Mouse (Mus musculus): ENCODE data around the gene Olfr609. TPM values are rescaled to one million over a fixed set of nuclear protein-coding genes. Genes with fewer than 3 reads are reported as not detected.
"Not testable (repeated sequence)": the region's sequence is repeated elsewhere in the genome, so short reads cannot be mapped to it uniquely, and the experiment has no call there.

The Olfr609 gene
- total and polyA plus RNA-seq, 3 experiments = not detected

DNA sequence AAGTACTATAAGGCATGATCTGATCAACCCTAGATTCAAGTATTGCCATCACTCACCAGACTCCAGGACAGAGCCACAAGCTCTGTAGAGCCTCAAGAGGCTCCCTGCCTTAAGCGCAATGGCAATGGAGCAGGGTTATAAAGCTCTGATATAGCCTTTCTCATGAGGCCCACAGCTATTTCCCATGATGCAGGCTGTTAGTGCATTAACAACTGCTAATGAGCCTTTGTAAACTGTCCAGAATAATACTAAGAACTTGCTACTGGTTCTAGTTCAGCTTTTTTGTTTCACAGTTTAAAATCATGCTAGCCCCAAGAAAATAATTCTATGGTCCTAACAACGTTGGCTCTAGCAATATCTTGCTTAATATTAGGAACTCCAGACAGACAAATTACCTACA is 14.2 kb upstream of the Olfr609 start, which contains the start of gene Olfr610:
Gene Olfr610, minus strand, starts transcription at position 101 of the 400 bp plus-strand sequence.
- Histone ChIP-seq H3K79me2 (ENCODE audit: control insufficient read depth, insufficient read depth, low read length, poor library complexity) (no peaks in the 10 kb centered on the region), H3K4me1 (ENCODE audit: control insufficient read depth in 1 of 2, insufficient read depth in 2 of 2, low read length in 2 of 2) (no peaks in the 10 kb centered on the region), H3K4me3 (ENCODE audit: control insufficient read depth in 1 of 2, insufficient read depth in 1 of 2, low read depth in 2 of 2, low read length in 2 of 2) (no peak within 1 kb of the TSS), H3K9ac (ENCODE audit: control insufficient read depth, low read depth, low read length, poor library complexity, severe bottlenecking) (no peak within 1 kb of the TSS), H3K9me3 (replicated peaks; ENCODE audit: insufficient read depth, low read length) (no peaks in the 10 kb centered on the region), H3K27me3 (ENCODE audit: control insufficient read depth in 1 of 2, insufficient read depth in 2 of 2, low read length in 2 of 2) (no peaks in the 10 kb centered on the region), H3K36me3 (ENCODE audit: control insufficient read depth in 1 of 2, insufficient read depth in 2 of 2, low read length in 2 of 2) (no peaks in the 10 kb centered on the region), H3K27ac (ENCODE audit: control insufficient read depth, low read depth, low read length) (no peak within 1 kb of the TSS)
- no peak for DNase-seq (ENCODE audit: low read depth, low spot score)
- no peak for TF ChIP-seq USF2 (IDR thresholded peaks at IDR 0.05; ENCODE audit: borderline replicate concordance in 1 of 2, insufficient read depth in 1 of 2, low read depth in 1 of 2, low read length in 2 of 2)
- no peak for TF ChIP-seq GABPA (IDR thresholded peaks at IDR 0.05; ENCODE audit: low read depth, low read length)
- TF ChIP-seq CHD1 (IDR thresholded peaks at IDR 0.05; ENCODE audit: low read depth, low read length) = no peak

DNA sequence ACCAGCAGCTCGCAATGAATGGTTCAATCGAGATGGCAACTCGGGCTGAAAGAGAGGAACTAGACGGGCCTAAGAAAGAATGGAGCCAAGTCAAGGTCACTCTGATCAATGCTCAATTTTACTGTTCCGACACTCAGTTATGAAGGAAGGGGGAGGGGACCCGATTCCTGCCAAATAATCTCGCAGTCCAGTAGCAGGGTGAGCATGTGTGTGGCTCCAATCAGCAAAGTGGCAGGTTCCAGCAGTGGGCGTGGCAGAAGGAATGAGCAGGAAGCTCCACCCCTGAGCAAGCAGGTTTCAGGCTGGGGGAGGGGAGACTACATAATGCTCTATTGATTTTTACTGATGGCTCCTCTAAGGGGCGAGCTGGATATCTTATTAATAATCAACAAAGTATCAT is 20.8 kb downstream of the Olfr609 start:
- not testable (repeated sequence) for H3K9me3 ChIP-seq (replicated peaks; ENCODE audit: insufficient read depth, low read length); H3K79me2 ChIP-seq (ENCODE audit: control insufficient read depth, insufficient read depth, low read length, poor library complexity); H3K4me3 ChIP-seq (ENCODE audit: control insufficient read depth in 1 of 2, insufficient read depth in 1 of 2, low read depth in 2 of 2, low read length in 2 of 2); H3K4me1 ChIP-seq (ENCODE audit: control insufficient read depth in 1 of 2, insufficient read depth in 2 of 2, low read length in 2 of 2); H3K27me3 ChIP-seq (ENCODE audit: control insufficient read depth in 1 of 2, insufficient read depth in 2 of 2, low read length in 2 of 2); DNase-seq (ENCODE audit: low read depth, low spot score); H3K9ac ChIP-seq (ENCODE audit: control insufficient read depth, low read depth, low read length, poor library complexity, severe bottlenecking); H3K27ac ChIP-seq (ENCODE audit: control insufficient read depth, low read depth, low read length); H3K36me3 ChIP-seq (ENCODE audit: control insufficient read depth in 1 of 2, insufficient read depth in 2 of 2, low read length in 2 of 2)

GRCm38 (mm10) chr7:103469577-103469976 is 28.3 kb downstream of the Olfr609 start, which contains the start of gene Olfr608:
Olfr608 (plus strand) TSS chr7:103469877.
- no peak within 1 kb of the TSS for H3K27ac ChIP-seq (ENCODE audit: control insufficient read depth, low read depth, low read length)
- no peaks in the 10 kb centered on the region for H3K36me3 ChIP-seq (ENCODE audit: control insufficient read depth in 1 of 2, insufficient read depth in 2 of 2, low read length in 2 of 2)
- TF ChIP-seq MYB (IDR thresholded peaks at IDR 0.05; ENCODE audit: low read depth, low read length) = no peak
- TF ChIP-seq NRF1 (IDR thresholded peaks at IDR 0.05; ENCODE audit: insufficient read depth, low read depth, low read length, poor library complexity, severe bottlenecking) = no peak
- no peak for TF ChIP-seq E2F4 (IDR thresholded peaks at IDR 0.05; ENCODE audit: borderline replicate concordance, low read depth, low read length)
- TF ChIP-seq JUND (IDR thresholded peaks at IDR 0.05; ENCODE audit: low read depth, low read length) = no peak
- no peak for TF ChIP-seq SIN3A (IDR thresholded peaks at IDR 0.05; ENCODE audit: low read length)
- no peak for TF ChIP-seq TBP (IDR thresholded peaks at IDR 0.05; ENCODE audit: low read depth, low read length)
- no peak for TF ChIP-seq SMC3 (IDR thresholded peaks at IDR 0.05; ENCODE audit: low read depth, low read length)
- no peak for TF ChIP-seq MAZ (IDR thresholded peaks at IDR 0.05; ENCODE audit: low read depth, low read length)
- TF ChIP-seq ZKSCAN1 (IDR thresholded peaks at IDR 0.05; ENCODE audit: low read depth, low read length) = no peak
- TF ChIP-seq HCFC1 (IDR thresholded peaks at IDR 0.05; ENCODE audit: low read depth, low read length) = no peak
- no peak for TF ChIP-seq USF2 (IDR thresholded peaks at IDR 0.05; ENCODE audit: borderline replicate concordance in 1 of 2, insufficient read depth in 1 of 2, low read depth in 1 of 2, low read length in 2 of 2)
- TF ChIP-seq MAFK (IDR thresholded peaks at IDR 0.05; ENCODE audit: borderline replicate concordance, low read depth, low read length) = no peak
- no peak for TF ChIP-seq UBTF (IDR thresholded peaks at IDR 0.05; ENCODE audit: borderline replicate concordance, insufficient read depth, low read depth, low read length)
- no peak for TF ChIP-seq EP300 (IDR thresholded peaks at IDR 0.05; ENCODE audit: low read depth in 1 of 2, low read length in 2 of 2)
- no peak for TF ChIP-seq GABPA (IDR thresholded peaks at IDR 0.05; ENCODE audit: low read depth, low read length)
- TF ChIP-seq RAD21 (IDR thresholded peaks at IDR 0.05; ENCODE audit: low read depth, low read length) = no peak
- TF ChIP-seq NELFE (IDR thresholded peaks at IDR 0.05; ENCODE audit: low read depth, low read length) = no peak
- DNase-seq (ENCODE audit: low read depth, low spot score) = no peak
- no peak within 1 kb of the TSS for H3K9ac ChIP-seq (ENCODE audit: control insufficient read depth, low read depth, low read length, poor library complexity, severe bottlenecking)
- H3K79me2 ChIP-seq (ENCODE audit: control insufficient read depth, insufficient read depth, low read length, poor library complexity) = no peaks in the 10 kb centered on the region
- H3K9me3 ChIP-seq (replicated peaks; ENCODE audit: insufficient read depth, low read length) = no peaks in the 10 kb centered on the region
- no peaks in the 10 kb centered on the region for H3K27me3 ChIP-seq (ENCODE audit: control insufficient read depth in 1 of 2, insufficient read depth in 2 of 2, low read length in 2 of 2)
- no peaks in the 10 kb centered on the region for H3K4me1 ChIP-seq (ENCODE audit: control insufficient read depth in 1 of 2, insufficient read depth in 2 of 2, low read length in 2 of 2)
- H3K4me3 ChIP-seq (ENCODE audit: control insufficient read depth in 1 of 2, insufficient read depth in 1 of 2, low read depth in 2 of 2, low read length in 2 of 2) = no peak within 1 kb of the TSS

All from MEL (cell line).